Mouse (Mus musculus): ENCODE results near the gene Rbpjl. TPM values are rescaled to one million over a fixed set of nuclear protein-coding genes. Genes with fewer than 3 reads are reported as not detected.

The Rbpjl gene
- total RNA-seq, 2 experiments from 2014 or later, result not detected

DNA sequence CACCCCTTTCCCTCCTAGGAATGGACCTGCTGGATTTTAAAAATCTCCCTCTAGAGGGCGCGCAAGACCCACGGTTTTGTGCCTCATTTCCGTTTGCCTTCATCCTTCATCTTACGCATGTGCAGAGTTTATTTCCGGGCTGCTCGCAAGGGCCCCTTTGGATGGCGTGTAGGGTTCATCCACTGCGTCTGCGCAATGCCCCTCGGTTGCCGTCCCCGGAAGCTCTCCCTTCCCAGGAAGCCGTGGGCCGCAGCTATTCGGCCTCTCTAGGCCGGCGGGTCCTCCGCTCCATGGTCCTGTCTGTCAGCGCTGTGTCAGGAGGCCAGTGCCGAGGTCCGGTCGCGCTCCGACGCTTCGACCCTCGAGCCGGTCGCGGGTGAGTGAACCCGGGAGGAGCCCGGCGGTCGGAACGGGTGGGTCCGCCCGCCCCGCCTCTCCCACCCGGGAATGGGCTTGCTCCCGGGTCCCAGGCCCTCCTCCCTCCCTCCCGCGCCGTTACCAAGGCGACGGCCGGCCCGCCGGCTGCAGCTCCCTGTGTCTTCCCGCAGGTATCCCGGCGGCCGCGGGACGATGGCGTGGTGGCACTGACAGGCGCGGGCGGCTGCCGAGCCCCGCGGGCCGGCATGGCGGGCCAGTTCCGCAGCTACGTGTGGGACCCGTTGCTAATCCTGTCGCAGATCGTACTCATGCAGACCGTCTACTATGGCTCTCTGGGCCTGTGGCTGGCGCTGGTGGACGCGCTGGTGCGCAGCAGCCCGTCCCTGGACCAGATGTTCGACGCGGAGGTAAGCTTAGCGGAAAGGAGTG lies 58.0 kb downstream of the Rbpjl start, which contains the start of gene Gm20458:
TSS of gene Gm20458 (plus strand) at position 223 of the 807 bp plus-strand sequence.
- ATAC-seq (replicated peaks; ENCODE audit: poor library complexity, severe bottlenecking), result peak; percentile 88

Other genes starting within 250 kb of the Rbpjl start
- 0.41 TPM in 1 of 2 replicates, not detected in the other for gene Kcns1, start 232.0 kb upstream of the Rbpjl start, total RNA-seq (2014; fragmentation: Nextera tagmentation)
- 0.26 and 0.60 TPM in 2 replicates for gene Kcns1, start 232.0 kb upstream of the Rbpjl start, total RNA-seq (2017)
- not detected in 2 replicates for gene Wfdc5, start 220.4 kb upstream of the Rbpjl start, total RNA-seq (2014; fragmentation: Nextera tagmentation)
- not detected in 2 replicates for gene Wfdc5, start 220.4 kb upstream of the Rbpjl start, total RNA-seq (2017)
- gene Wfdc12, start 212.5 kb upstream of the Rbpjl start, total RNA-seq (2014; fragmentation: Nextera tagmentation), result not detected in 2 replicates
- 0.88 TPM in 1 of 2 replicates, not detected in the other for gene Wfdc12, start 212.5 kb upstream of the Rbpjl start, total RNA-seq (2017)
- not detected in 2 replicates for gene Wfdc15a, start 203.0 kb upstream of the Rbpjl start, total RNA-seq (2014; fragmentation: Nextera tagmentation)
- gene Wfdc15a, start 203.0 kb upstream of the Rbpjl start, total RNA-seq (2017), result not detected in 2 replicates
- not detected in 2 replicates for gene Wfdc15b, start 181.5 kb upstream of the Rbpjl start, total RNA-seq (2014; fragmentation: Nextera tagmentation)
- not detected in 2 replicates for gene Wfdc15b, start 181.5 kb upstream of the Rbpjl start, total RNA-seq (2017)
- gene Svs2, start 164.7 kb upstream of the Rbpjl start, total RNA-seq (2014; fragmentation: Nextera tagmentation), result not detected in 2 replicates
- gene Svs2, start 164.7 kb upstream of the Rbpjl start, total RNA-seq (2017), result not detected in 2 replicates
- not detected in 2 replicates for gene Svs3b, start 146.5 kb upstream of the Rbpjl start, total RNA-seq (2014; fragmentation: Nextera tagmentation)
- gene Svs3b, start 146.5 kb upstream of the Rbpjl start, total RNA-seq (2017), result not detected in 2 replicates
- gene Svs4, start 124.7 kb upstream of the Rbpjl start, total RNA-seq (2014; fragmentation: Nextera tagmentation), result not detected in 2 replicates
- not detected in 2 replicates for gene Svs4, start 124.7 kb upstream of the Rbpjl start, total RNA-seq (2017)
- gene Svs3a, start 113.9 kb upstream of the Rbpjl start, total RNA-seq (2014; fragmentation: Nextera tagmentation), result not detected in 2 replicates
- not detected in 2 replicates for gene Svs3a, start 113.9 kb upstream of the Rbpjl start, total RNA-seq (2017)
- not detected in 2 replicates for gene Svs6, start 86.4 kb upstream of the Rbpjl start, total RNA-seq (2014; fragmentation: Nextera tagmentation)
- gene Svs6, start 86.4 kb upstream of the Rbpjl start, total RNA-seq (2017), result not detected in 2 replicates
- not detected in 2 replicates for gene Svs5, start 70.4 kb upstream of the Rbpjl start, total RNA-seq (2014; fragmentation: Nextera tagmentation)
- not detected in 2 replicates for gene Svs5, start 70.4 kb upstream of the Rbpjl start, total RNA-seq (2017)
- gene Slpi, start 14.0 kb upstream of the Rbpjl start, total RNA-seq (2014; fragmentation: Nextera tagmentation), result 228 and 251 TPM in 2 replicates
- gene Slpi, start 14.0 kb upstream of the Rbpjl start, total RNA-seq (2017), result 46.7 and 49.3 TPM in 2 replicates
- gene Matn4, start 2.0 kb downstream of the Rbpjl start, total RNA-seq (2014; fragmentation: Nextera tagmentation), result not detected in 2 replicates
- gene Matn4, start 2.0 kb downstream of the Rbpjl start, total RNA-seq (2017), result not detected in 2 replicates
- not detected in 2 replicates for gene Sdc4, start 40.7 kb downstream of the Rbpjl start, total RNA-seq (2014; fragmentation: Nextera tagmentation)
- not detected in 2 replicates for gene Sdc4, start 40.7 kb downstream of the Rbpjl start, total RNA-seq (2017)
- gene Sys1, start 53.8 kb downstream of the Rbpjl start, total RNA-seq (2014; fragmentation: Nextera tagmentation), result 30.4 and 35.3 TPM in 2 replicates
- gene Sys1, start 53.8 kb downstream of the Rbpjl start, total RNA-seq (2017), result 11.5 and 18.1 TPM in 2 replicates
- gene Gm20458, start 57.8 kb downstream of the Rbpjl start, total RNA-seq (2014; fragmentation: Nextera tagmentation), result not detected in 2 replicates
- gene Gm20458, start 57.8 kb downstream of the Rbpjl start, total RNA-seq (2017), result not detected in 2 replicates
- gene Trp53tg5, start 70.6 kb downstream of the Rbpjl start, total RNA-seq (2014; fragmentation: Nextera tagmentation), result not detected in 2 replicates
- not detected in 2 replicates for gene Trp53tg5, start 70.6 kb downstream of the Rbpjl start, total RNA-seq (2017)
- 5.6 TPM in 1 of 2 replicates, not detected in the other for gene Dbndd2, start 83.0 kb downstream of the Rbpjl start, total RNA-seq (2014; fragmentation: Nextera tagmentation)
- 0.46 and 0.95 TPM in 2 replicates for gene Dbndd2, start 83.0 kb downstream of the Rbpjl start, total RNA-seq (2017)
- gene Pigt, start 94.4 kb downstream of the Rbpjl start, total RNA-seq (2014; fragmentation: Nextera tagmentation), result 97.1 and 103 TPM in 2 replicates
- 27.2 and 27.5 TPM in 2 replicates for gene Pigt, start 94.4 kb downstream of the Rbpjl start, total RNA-seq (2017)
- not detected in 2 replicates for gene Wfdc2, start 159.3 kb downstream of the Rbpjl start, total RNA-seq (2014; fragmentation: Nextera tagmentation)
- gene Wfdc2, start 159.3 kb downstream of the Rbpjl start, total RNA-seq (2017), result not detected in 2 replicates
- not detected in 2 replicates for gene Spint3, start 170.3 kb downstream of the Rbpjl start, total RNA-seq (2014; fragmentation: Nextera tagmentation)
- gene Spint3, start 170.3 kb downstream of the Rbpjl start, total RNA-seq (2017), result not detected in 2 replicates
- gene Wfdc6a, start 182.3 kb downstream of the Rbpjl start, total RNA-seq (2014; fragmentation: Nextera tagmentation), result not detected in 2 replicates
- not detected in 2 replicates for gene Wfdc6a, start 182.3 kb downstream of the Rbpjl start, total RNA-seq (2017)
- not detected in 2 replicates for gene Eppin, start 190.5 kb downstream of the Rbpjl start, total RNA-seq (2014; fragmentation: Nextera tagmentation)
- gene Eppin, start 190.5 kb downstream of the Rbpjl start, total RNA-seq (2017), result not detected in 2 replicates
- gene Wfdc6b, start 210.4 kb downstream of the Rbpjl start, total RNA-seq (2014; fragmentation: Nextera tagmentation), result not detected in 2 replicates
- not detected in 2 replicates for gene Wfdc6b, start 210.4 kb downstream of the Rbpjl start, total RNA-seq (2017)
- gene Wfdc8, start 210.5 kb downstream of the Rbpjl start, total RNA-seq (2014; fragmentation: Nextera tagmentation), result not detected in 2 replicates
- gene Wfdc8, start 210.5 kb downstream of the Rbpjl start, total RNA-seq (2017), result not detected in 2 replicates
- not detected in 2 replicates for gene Wfdc16, start 235.7 kb downstream of the Rbpjl start, total RNA-seq (2014; fragmentation: Nextera tagmentation)
- gene Wfdc16, start 235.7 kb downstream of the Rbpjl start, total RNA-seq (2017), result not detected in 2 replicates